Mouse (Mus musculus) 416B (cell line): ENCODE measurements at regions not wholly inside any gene's neighbourhood (a gene's known extent, or its start where the extent isn't known, plus 50 kb on each side); places are given as distances from the start of the nearest gene placed in this dataset.
A peak's percentile ranks its signal among the peaks of the same experiment; 100 is the strongest.

Experiments
- DNase-seq: peaks from one replicate; pipeline ENCODE4 v3.0.0; 2011; ENCODE audit warnings: low read depth

DNA sequence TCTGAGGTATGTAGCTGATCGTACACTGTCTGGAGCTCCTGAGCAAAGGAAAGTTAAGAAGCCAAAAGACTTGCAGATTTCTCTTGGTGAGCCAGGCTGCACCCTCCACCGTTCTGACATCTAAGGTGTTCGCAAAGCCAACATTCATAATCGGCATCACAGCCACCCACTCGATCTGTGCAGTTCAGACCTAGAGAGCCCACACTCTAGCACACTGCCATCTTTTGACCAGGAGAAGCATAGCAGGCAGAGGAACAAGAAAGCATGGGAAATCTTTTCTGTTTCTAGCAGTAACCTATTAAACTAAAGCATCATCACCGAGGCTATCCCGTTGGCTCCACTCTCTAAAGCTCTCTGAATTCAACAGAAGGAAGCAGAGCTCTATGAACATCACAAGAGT is 59.2 kb downstream of the Areg start:
- peak; percentile 29 for DNase-seq

- peak; percentile 31 for DNase-seq
Observed at GRCm38 (mm10) chr5:91200448-91200847, 61.0 kb downstream of the Areg start.

GRCm38 (mm10) chr5:91204225-91205005 is 65.0 kb downstream of the Areg start:
- DNase-seq, result no peak

DNA sequence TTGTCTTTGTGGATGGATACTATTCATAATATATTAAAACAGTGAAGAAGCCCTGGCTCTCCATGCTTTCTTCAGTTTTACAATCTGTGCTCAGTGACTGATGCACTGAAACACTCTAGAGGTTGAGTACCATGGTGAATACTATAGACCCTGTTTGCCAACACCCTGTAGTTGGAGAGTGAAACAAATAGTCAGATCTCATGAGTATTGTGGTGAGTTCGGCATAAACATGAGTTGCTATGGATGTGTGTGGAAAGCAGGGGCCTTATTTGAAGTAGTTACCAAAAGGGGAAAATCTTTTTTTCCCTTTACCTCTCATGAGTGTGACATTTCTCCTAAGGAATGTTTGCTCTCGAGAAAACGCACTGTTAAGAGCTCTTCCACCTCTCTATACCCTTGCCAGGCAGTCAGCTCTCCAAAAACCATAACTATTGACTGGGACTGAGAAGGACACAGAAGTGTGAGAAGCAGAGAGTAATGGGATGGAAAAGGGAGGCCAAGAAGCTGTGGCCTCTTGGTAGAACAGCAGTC is 66.0 kb downstream of the Areg start:
- no peak for DNase-seq

- DNase-seq, result no peak
Observed at GRCm38 (mm10) chr5:91206569-91207490, 67.4 kb downstream of the Areg start.

DNA sequence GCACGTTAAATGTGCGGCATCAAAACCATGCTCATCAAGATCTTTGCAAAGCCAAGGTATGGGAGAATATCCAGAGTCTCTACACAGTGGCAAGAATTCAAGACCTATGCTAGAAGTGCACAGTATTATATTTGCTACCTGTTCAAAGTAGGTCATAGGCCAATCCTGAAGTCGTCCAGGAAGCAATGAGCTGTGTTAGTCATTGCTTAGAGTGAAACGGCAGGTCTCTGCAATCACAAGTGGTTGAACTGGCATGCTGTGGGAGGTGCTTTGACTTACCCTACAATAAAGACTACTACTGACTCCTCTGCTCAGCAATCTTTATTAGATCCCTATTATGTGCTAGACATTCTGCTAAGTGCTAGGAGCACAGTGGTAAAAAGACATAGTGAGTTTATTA is 80.8 kb downstream of the Areg start:
- DNase-seq, result no peak

DNA sequence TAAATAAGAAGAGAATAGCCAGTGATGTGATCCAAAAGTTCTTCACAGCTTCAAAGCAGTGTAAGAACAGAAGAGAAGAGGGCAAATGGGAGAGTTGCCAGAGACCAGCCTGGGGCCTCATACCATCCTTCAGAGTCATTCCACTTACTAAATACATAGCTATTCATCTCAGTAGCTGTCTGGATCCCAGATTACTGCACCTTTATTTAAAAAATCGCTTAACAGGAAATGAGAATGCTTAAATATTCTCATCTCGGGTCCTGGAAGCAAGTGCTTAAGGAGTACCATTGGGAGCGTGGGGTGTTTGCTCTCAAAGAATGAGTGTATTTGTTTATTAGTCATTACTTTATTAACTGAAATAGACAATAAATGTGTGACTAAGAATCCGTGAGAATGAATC is 102.3 kb downstream of the Areg start:
- DNase-seq, result no peak

- DNase-seq, result no peak
Observed at GRCm38 (mm10) chr5:91247444-91247843, 108.0 kb downstream of the Areg start.

DNA sequence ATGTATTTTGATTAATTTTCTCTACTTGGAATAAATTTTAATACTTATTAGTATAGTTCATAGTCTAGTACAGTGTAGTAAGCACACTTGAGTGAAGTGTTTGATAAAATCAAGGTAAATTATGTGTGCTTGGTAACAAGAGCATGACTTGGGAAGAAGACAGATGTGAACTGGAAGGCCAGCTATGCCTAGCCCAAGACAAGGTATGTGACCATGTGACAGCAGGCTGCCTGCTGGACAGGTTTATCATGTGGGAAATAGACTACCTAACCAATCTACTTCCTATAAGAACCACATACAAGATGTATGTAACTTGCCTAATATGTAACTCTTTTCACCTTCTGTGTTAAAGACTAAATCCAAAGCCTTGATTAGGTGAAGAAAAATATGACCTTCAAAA is 122.5 kb downstream of the Areg start:
- DNase-seq, result no peak

- no peak for DNase-seq
Observed at GRCm38 (mm10) chr5:91262526-91262925, 123.1 kb downstream of the Areg start.

DNA sequence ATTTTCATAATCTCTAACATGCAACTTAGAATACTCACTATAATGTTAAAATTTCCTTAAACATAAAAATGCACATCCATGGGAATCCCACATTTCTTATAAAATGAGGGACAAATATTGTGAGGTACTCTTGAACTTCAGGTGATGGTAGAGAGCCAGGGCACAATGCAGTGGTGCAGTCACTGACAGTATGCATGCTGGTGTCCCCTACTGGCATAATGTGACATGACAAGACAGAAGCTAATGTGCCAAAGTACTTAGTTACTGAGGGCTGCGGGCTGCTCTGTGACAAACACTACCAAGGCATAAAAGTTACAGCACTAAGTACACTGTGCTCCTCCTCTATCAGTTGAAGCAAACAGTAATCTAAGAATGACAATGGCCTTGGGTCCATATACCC is 131.3 kb downstream of the Areg start:
- peak; percentile 12 for DNase-seq

DNA sequence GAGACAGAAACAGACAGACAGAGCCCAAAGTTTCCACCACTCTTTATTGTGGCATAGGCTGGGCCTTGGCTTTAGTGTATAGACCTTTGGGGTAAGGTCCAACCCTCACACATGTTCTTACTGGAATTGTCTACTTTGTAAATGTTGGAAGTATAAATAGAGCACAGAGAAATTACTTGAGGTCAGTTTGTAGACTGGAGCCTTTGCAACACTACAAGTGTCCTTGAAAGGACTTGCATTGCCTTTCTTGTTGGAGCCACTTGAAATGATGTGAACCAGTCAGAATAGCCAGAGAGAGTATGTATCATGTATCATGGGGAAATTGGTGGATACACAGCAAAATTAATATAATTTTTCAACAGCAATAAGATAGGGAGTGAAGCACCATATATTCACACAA is 131.4 kb downstream of the Btc start:
- DNase-seq, result no peak

DNA sequence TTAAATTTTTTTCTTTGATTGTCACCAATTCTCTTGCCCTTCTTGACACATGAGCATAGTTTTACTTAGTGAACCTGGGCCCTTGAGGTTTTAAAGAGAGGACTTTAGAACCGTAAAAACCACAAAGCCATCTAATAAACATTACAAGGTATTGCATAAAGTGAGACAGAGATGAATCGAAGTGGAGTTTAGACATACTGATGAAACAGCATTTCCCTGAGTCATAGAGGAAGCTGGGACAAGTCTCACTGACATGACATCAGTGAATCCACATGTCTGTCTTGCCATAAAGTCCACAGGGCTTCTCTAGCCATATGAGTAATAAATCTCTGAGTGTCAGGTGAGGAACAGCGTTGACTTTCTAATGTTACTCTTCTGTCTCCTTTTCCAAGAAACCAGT is 128.4 kb downstream of the Btc start:
- peak; percentile 73 for DNase-seq

GRCm38 (mm10) chr5:91278466-91278865 is 124.3 kb downstream of the Btc start:
- peak; percentile 90 for DNase-seq

DNA sequence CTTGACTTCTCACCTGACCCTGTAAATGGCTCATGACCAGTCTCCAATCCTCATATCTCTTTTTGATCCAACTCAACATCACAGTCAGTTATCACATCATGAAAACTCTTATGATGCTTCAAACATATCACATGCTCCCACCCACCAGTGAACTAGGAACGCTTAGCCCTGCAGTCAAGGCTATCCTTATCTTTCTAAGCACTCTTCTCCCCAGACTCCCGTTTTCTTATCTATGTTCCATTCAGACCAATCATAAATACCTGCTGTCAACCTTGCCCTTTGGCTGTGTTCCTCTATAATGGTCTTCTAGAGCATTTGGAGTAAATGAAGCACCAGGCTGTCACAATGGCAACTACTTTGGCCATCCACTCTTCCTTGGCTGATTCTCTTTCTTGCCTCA is 123.3 kb downstream of the Btc start:
- DNase-seq, result no peak

GRCm38 (mm10) chr5:91282969-91283368 is 119.8 kb downstream of the Btc start:
- peak; percentile 92 for DNase-seq

- DNase-seq, result no peak
Observed at GRCm38 (mm10) chr5:91293073-91293472, 109.7 kb downstream of the Btc start.

DNA sequence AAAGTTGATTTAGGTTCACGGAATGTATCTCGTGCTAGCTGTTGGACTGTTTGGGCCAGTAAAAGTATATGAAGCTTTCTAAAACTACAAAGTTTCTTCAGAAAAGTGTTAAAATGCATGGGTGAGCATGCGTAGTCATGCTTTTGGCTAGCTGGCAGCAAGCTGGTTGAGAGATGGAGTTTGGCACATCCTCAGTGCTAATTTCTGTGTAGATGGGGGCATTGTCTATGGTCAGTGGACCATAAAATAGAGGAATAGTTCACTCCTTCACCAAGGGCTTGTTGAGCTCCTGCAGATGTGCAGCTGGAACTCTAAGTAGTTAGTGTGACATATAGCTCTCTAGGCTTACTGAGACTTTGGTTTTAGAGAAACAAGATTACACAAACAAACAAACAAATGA is 107.8 kb downstream of the Btc start:
- DNase-seq, result no peak

DNA sequence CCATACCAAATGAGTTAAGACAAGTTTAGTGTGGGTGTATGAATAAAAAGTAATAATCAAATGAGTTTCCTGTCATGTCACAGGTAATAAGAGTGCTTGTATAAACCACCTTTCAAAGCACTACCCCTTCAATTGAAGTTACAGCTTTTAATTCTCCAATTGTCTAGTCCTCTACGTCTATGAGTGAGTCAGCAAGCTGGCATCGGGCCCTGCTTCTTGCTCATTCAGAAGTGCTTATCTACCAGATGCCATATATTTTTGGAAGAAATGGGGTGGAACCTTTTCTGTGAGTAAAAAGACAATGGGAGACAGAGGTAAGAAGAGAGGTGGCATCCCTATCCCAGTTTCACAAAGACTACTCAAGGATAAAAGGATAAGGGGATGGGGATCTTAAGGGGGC is 105.7 kb downstream of the Btc start:
- no peak for DNase-seq

- DNase-seq, result no peak
Observed at GRCm38 (mm10) chr5:91302114-91302513, 100.7 kb downstream of the Btc start.

- no peak for DNase-seq
Observed at GRCm38 (mm10) chr5:91302943-91303342, 99.9 kb downstream of the Btc start.

DNA sequence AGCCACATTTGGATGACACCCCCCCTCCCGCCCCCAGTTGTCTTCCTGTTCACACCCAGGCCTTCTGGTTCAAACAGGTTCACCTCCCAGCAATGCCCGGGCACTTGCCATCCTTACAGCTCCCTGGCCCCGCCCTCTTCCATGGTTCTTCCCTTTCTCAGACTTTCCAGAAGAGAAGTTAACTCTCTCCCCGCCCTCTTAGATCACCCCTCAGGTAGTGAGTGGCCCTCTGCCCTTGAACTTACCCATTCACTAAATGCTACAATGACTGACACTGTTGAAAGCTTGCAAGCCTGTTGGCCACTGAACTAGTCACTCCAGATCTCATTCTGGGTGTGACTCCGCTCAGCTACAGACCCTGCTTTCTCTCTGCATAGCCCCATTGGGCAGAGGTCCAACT is 99.1 kb downstream of the Btc start:
- no peak for DNase-seq

GRCm38 (mm10) chr5:91307031-91307430 is 95.8 kb downstream of the Btc start:
- no peak for DNase-seq
